Mouse (Mus musculus): ENCODE measurements around the gene Apol7c. TPM values are rescaled to one million over a fixed set of nuclear protein-coding genes. Genes with fewer than 3 reads are reported as not detected.
"Not testable (repeated sequence)": the region's sequence is repeated elsewhere in the genome, so short reads cannot be mapped to it uniquely, and the experiment has no call there.

The Apol7c gene
- polyA plus RNA-seq, 1 experiment from 2014 or later = not detected

GRCm38 (mm10) chr15:77476693-77477092, 56.4 kb downstream of the Apol7c start, which contains the start of gene Apol10a:
Gene Apol10a (plus strand): TSS chr15:77477047.
- H3K36me3 ChIP-seq (replicated peaks); H3K27ac ChIP-seq; H3K9me3 ChIP-seq; DNase-seq (ENCODE audit: extremely low spot score, low spot score); H3K4me1 ChIP-seq; H3K27me3 ChIP-seq (ENCODE audit: poor library complexity, severe bottlenecking); H3K4me3 ChIP-seq: not testable (repeated sequence)
- 82% methylated on average over 2 of the region's 2 CpGs for WGBS

Other genes starting within 250 kb of the Apol7c start
- gene Rbfox2, start 226.3 kb downstream of the Apol7c start, polyA plus RNA-seq (2016; fragmentation: Nextera tagmentation; extraction: Ambion mirVana) = 35.8 and 39.0 TPM in 2 replicates
- not detected in 2 replicates for gene Apol7a, start 134.2 kb downstream of the Apol7c start, polyA plus RNA-seq (2016; fragmentation: Nextera tagmentation; extraction: Ambion mirVana)
- gene Apol9a, start 122.2 kb downstream of the Apol7c start, polyA plus RNA-seq (2016; fragmentation: Nextera tagmentation; extraction: Ambion mirVana) = not detected in 2 replicates
- gene Apol7b, start 85.8 kb downstream of the Apol7c start, polyA plus RNA-seq (2016; fragmentation: Nextera tagmentation; extraction: Ambion mirVana) = not detected in 2 replicates
- gene Apol10a, start 56.3 kb downstream of the Apol7c start, polyA plus RNA-seq (2016; fragmentation: Nextera tagmentation; extraction: Ambion mirVana) = not detected in 2 replicates
- not detected in 2 replicates for gene Apol11a, start 25.0 kb downstream of the Apol7c start, polyA plus RNA-seq (2016; fragmentation: Nextera tagmentation; extraction: Ambion mirVana)
- gene 1700025B11Rik, start 28.6 kb upstream of the Apol7c start, polyA plus RNA-seq (2016; fragmentation: Nextera tagmentation; extraction: Ambion mirVana) = not detected in 2 replicates
- gene Apol10b, start 62.8 kb upstream of the Apol7c start, polyA plus RNA-seq (2016; fragmentation: Nextera tagmentation; extraction: Ambion mirVana) = not detected in 2 replicates
- gene Gm36245, start 65.9 kb upstream of the Apol7c start, polyA plus RNA-seq (2016; fragmentation: Nextera tagmentation; extraction: Ambion mirVana) = not detected in 2 replicates
- gene Apol11b, start 110.0 kb upstream of the Apol7c start, polyA plus RNA-seq (2016; fragmentation: Nextera tagmentation; extraction: Ambion mirVana) = not detected in 2 replicates
- not detected in 2 replicates for gene Apol7e, start 165.5 kb upstream of the Apol7c start, polyA plus RNA-seq (2016; fragmentation: Nextera tagmentation; extraction: Ambion mirVana)
- gene Apol9b, start 195.7 kb upstream of the Apol7c start, polyA plus RNA-seq (2016; fragmentation: Nextera tagmentation; extraction: Ambion mirVana) = not detected in 2 replicates
- gene Apol8, start 223.7 kb upstream of the Apol7c start, polyA plus RNA-seq (2016; fragmentation: Nextera tagmentation; extraction: Ambion mirVana) = 0.07 and 0.24 TPM in 2 replicates